Mouse (Mus musculus) midbrain, embryonic 14.5 days (tissue): ENCODE measurements around the gene RPS10-NUDT3. TPM values are rescaled to one million over a fixed set of nuclear protein-coding genes. Genes with fewer than 3 reads are reported as not detected.
A peak's percentile ranks its signal among the peaks of the same experiment; 100 is the strongest.

Experiments
- ATAC-seq: fragments of 200-750 bp; cut with Nextera tagmentation; 2 replicates; pipeline ENCODE4 v1.8.0; 2017; ENCODE audit warnings: moderate number of reproducible peaks, moderate library complexity; ENCODE audit not compliant: low FRiP score, low TSS enrichment
- DNase-seq: peaks from one replicate; pipeline ENCODE4 v3.0.0-alpha.2; 2015
- H3K27ac ChIP-seq: fragments of 300-500 bp; sonication (generic); replicated peaks from 2 replicates; pipeline ENCODE4 v1.5.1; 2014; ENCODE audit warnings: mild to moderate bottlenecking, low read depth, low read length, moderate library complexity
- H3K27me3 ChIP-seq: fragments of 300-500 bp; sonication (generic); 2 replicates; pipeline ENCODE4 v1.6.1; 2014; ENCODE audit warnings: low read length, control low read depth, mixed read lengths; ENCODE audit not compliant: control insufficient read depth, insufficient read depth
- H3K36me3 ChIP-seq: fragments of 300-500 bp; sonication (generic); 2 replicates; pipeline ENCODE4 v1.6.1; 2014; ENCODE audit warnings: low read length, control low read depth; ENCODE audit not compliant: control insufficient read depth, insufficient read depth
- H3K4me1 ChIP-seq: fragments of 300-500 bp; sonication (generic); 2 replicates; pipeline ENCODE4 v1.6.1; 2014; ENCODE audit warnings: mild to moderate bottlenecking, antibody characterized with exemption, low read length, control low read depth; ENCODE audit not compliant: control insufficient read depth, insufficient read depth
- H3K4me2 ChIP-seq: fragments of 300-500 bp; sonication (generic); 2 replicates; pipeline ENCODE4 v1.6.1; 2014; ENCODE audit warnings: mild to moderate bottlenecking, low read length, moderate library complexity
- H3K4me3 ChIP-seq: fragments of 300-500 bp; sonication (generic); replicated peaks from 2 replicates; pipeline ENCODE4 v1.5.1; 2014; ENCODE audit warnings: low read depth, low read length
- H3K9ac ChIP-seq: fragments of 300-500 bp; sonication (generic); replicated peaks from 2 replicates; pipeline ENCODE4 v1.6.1; 2014; ENCODE audit warnings: mild to moderate bottlenecking, low read length, moderate library complexity
- H3K9me3 ChIP-seq: fragments of 300-500 bp; sonication (generic); 2 replicates; pipeline ENCODE4 v1.6.1; 2016; ENCODE audit warnings: low read length, control low read depth, mixed read lengths; ENCODE audit not compliant: control insufficient read depth
- WGBS: fragments of 180-500 bp; shearing (Covaris S2); extraction: QIAGEN DNeasy Blood & Tissue Kit; methylation state at CpG from one replicate; pipeline ENCODE4 v1.1.7; 2014; 5-methylcytosine and 5-hydroxymethylcytosine counted together
- polyA plus RNA-seq: library from polyadenylated mRNA; unstranded; fragments of >200 nt; fragmentation: Nextera tagmentation; extraction: Ambion mirVana; gene quantifications from 2 replicates; pipeline ENCODE4 v1.2.1, GENCODE M21; 2014

Gene RPS10-NUDT3
- polyA plus RNA-seq, 1 experiment from 2014 or later: not detected

DNA sequence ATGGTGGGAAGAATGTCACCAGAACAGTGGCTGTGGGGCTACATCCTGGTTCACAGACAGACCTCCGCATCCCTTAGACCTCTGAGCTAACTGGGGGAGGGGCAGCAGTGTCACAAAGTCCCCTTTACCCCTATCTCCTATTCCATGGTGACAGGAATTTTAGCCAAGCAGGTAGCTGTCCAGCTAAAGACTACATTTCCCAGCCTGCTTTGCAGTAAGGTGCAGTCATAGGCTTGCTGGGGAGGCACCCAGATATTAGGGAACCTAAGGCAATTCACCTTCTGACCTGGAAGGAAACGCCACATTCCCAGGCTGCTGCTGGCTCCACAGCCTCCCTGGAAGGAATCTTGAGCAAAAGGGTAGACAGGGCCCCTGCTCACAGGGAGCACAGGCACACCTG, 93.8 kb downstream of the RPS10-NUDT3 start:
- no peak for ATAC-seq
- H3K4me1 ChIP-seq: no peaks in the 10 kb centered on the region
- 75% methylated on average over 2 of the region's 2 CpGs for WGBS

DNA sequence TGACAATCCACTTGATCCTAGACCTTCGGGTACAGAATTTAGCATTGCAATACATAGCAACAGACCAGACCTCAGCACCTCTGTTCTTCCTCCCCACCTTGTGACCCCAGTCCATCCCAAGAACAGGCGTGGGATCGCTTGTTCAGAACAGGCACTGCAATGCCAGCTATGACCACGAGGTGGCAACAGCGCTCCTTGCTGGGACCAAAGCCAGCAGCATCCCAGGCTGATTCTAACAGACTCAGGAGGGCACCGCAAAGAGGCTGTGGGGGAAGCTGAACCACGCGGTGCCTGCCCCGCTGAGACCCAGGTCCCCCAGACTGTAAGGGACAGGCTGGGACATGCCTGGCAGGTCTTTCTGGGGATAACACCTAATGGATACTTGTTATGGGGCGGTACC, 100.3 kb downstream of the RPS10-NUDT3 start:
- H3K27ac ChIP-seq: no peak overlapping the region
- H3K9me3 ChIP-seq: no peaks in the 10 kb centered on the region
- H3K36me3 ChIP-seq: no peaks in the 10 kb centered on the region
- H3K4me2 ChIP-seq: 0 out of 2 replicates have a peak overlapping the region, but pooled peaks have one; percentile 1
- peak; percentile 60; the same call in 1 of the 2 replicates for ATAC-seq
- H3K9ac ChIP-seq: no peak overlapping the region
- no peaks in the 10 kb centered on the region for H3K27me3 ChIP-seq
- DNase-seq: peak; percentile 95
- no peaks in the 10 kb centered on the region for H3K4me1 ChIP-seq
- 3% methylated on average over 10 of the region's 10 CpGs for WGBS
- no peak overlapping the region for H3K4me3 ChIP-seq

More for the DNA sequence above, 93.8 kb downstream of the RPS10-NUDT3 start:
- Histone ChIP-seq H3K9ac (no peak overlapping the region), H3K36me3 (no peaks in the 10 kb centered on the region), H3K27me3 (no peaks in the 10 kb centered on the region), H3K4me2 (no peak overlapping the region), H3K9me3 (no peaks in the 10 kb centered on the region), H3K27ac (no peak overlapping the region), H3K4me3 (no peak overlapping the region)
- DNase-seq: no peak

DNA sequence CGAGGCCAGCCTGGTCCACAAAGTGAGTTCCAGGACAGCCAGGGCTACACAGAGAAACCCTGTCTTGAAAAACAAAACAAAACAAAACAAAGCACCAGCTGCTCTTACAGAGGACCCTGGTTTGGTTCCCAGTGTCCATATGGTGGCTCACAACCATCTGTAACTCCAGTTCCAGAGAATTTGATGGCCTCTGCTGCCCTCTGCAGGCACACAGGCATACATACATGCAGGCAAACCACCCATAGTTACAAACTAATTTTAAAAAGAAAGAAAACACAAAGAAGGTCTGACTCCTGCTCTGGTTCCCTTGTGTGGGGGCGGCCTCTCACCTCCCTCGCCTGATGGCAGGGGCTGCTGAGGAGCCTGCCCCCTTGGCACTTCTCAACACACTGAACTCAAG, 101.7 kb downstream of the RPS10-NUDT3 start:
- ATAC-seq (no peak), DNase-seq (no peak)
- no peaks in the 10 kb centered on the region for H3K4me1 ChIP-seq
- no peaks in the 10 kb centered on the region for H3K27me3 ChIP-seq
- H3K36me3 ChIP-seq: no peaks in the 10 kb centered on the region
- WGBS: 90% methylated on average over 3 of the region's 3 CpGs
- no peak overlapping the region for H3K27ac ChIP-seq
- no peaks in the 10 kb centered on the region for H3K9me3 ChIP-seq
- H3K4me2 ChIP-seq: no peak overlapping the region
- H3K9ac ChIP-seq: no peak overlapping the region
- H3K4me3 ChIP-seq: no peak overlapping the region

DNA sequence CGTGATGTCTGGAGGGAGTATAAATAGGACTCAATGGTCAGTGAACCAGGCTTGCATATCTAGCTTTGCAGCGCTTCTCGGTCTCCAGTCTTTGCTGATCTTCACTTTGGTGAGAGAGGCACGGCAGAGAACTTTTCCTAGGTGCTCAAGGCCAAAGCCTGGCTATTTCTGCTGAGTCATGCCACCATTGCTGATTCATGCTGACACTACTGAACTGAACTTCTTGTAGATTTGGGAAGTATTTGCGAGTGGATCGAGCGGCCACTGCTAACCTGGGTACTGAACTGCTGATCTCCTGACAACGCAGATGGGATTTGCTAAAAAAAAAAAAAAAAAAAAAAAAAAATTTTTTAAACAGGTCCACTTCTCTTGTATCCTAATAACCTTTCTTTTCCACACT, 102.9 kb downstream of the RPS10-NUDT3 start:
- H3K27me3 ChIP-seq: no peaks in the 10 kb centered on the region
- no peak overlapping the region for H3K4me3 ChIP-seq
- 92% methylated on average over 8 of the region's 8 CpGs for WGBS
- H3K27ac ChIP-seq: no peak overlapping the region
- H3K36me3 ChIP-seq: no peaks in the 10 kb centered on the region
- H3K4me1 ChIP-seq: no peaks in the 10 kb centered on the region
- ATAC-seq (no peak), DNase-seq (no peak)
- H3K9ac ChIP-seq: no peak overlapping the region
- H3K9me3 ChIP-seq: no peaks in the 10 kb centered on the region
- H3K4me2 ChIP-seq: no peak overlapping the region

Other genes with a start within 250 kb of the RPS10-NUDT3 start
- gene Grm4, start 113.8 kb downstream of the RPS10-NUDT3 start, polyA plus RNA-seq: 9.8 and 10.1 TPM in 2 replicates
- gene Hmga1, start 78.7 kb downstream of the RPS10-NUDT3 start, polyA plus RNA-seq: 134 and 143 TPM in 2 replicates
- 51.9 and 74.5 TPM in 2 replicates for gene AI413582, start 69.5 kb downstream of the RPS10-NUDT3 start, polyA plus RNA-seq
- gene Nudt3, start 11.7 kb downstream of the RPS10-NUDT3 start, polyA plus RNA-seq: 117 and 224 TPM in 2 replicates
- gene Rps10, start 1.4 kb upstream of the RPS10-NUDT3 start, polyA plus RNA-seq: 563 and 615 TPM in 2 replicates
- gene Pacsin1, start 20.3 kb upstream of the RPS10-NUDT3 start, polyA plus RNA-seq: 33.0 and 42.1 TPM in 2 replicates
- gene Spdef, start 93.7 kb upstream of the RPS10-NUDT3 start, polyA plus RNA-seq: 1.5 and 2.7 TPM in 2 replicates
- 11.7 and 12.9 TPM in 2 replicates for gene D17Wsu92e, start 185.4 kb upstream of the RPS10-NUDT3 start, polyA plus RNA-seq
- 240 and 274 TPM in 2 replicates for gene Snrpc, start 202.9 kb upstream of the RPS10-NUDT3 start, polyA plus RNA-seq
- 6.6 and 9.3 TPM in 2 replicates for gene Uhrf1bp1, start 221.2 kb upstream of the RPS10-NUDT3 start, polyA plus RNA-seq